Mouse (Mus musculus): Measurements from ENCODE around the gene Ncl.

DNA sequence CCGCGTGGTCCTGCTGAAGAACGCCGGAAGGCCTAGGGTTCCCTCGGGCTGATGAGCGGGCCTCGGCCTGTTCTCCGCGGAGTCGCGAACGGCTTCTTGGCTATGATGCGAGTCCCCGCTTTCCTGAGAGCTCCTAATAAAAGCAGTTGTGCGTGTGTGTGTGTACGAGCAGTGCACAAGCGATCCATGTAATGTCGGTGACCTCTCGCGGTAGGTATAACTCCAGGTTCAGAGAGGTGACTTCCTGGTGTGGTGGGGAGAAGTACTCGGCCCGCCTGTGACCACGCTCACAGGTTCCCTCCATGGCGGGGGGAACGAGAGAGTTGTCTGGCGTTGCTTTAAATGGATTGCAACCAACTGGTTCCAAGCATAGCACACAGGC is 589 bp upstream of the Ncl start:
- TF ChIP-seq POLR2A (IDR thresholded peaks at IDR 0.05; ENCODE audit: borderline replicate concordance, extremely low read depth, insufficient read depth, insufficient read length, poor library complexity, severe bottlenecking), result no peak
- TF ChIP-seq CTCF (IDR thresholded peaks at IDR 0.05; ENCODE audit: borderline replicate concordance, extremely low read depth, insufficient read depth, insufficient read length), result no peak

Measured in brain, embryonic 14.5 days (tissue).